Mouse (Mus musculus) midbrain, embryonic 16.5 days (tissue): ENCODE measurements around the gene Scamp5. TPM values are rescaled to one million over a fixed set of nuclear protein-coding genes. Genes with fewer than 3 reads are reported as not detected.

Source experiments
- ATAC-seq: fragments of 200-750 bp; cut with Nextera tagmentation; 2 replicates; pipeline ENCODE4 v1.8.0; 2017; ENCODE audit warnings: moderate TSS enrichment
- H3K27ac ChIP-seq: fragments of 300-500 bp; sonication (generic); 2 replicates; pipeline ENCODE4 v1.5.1; 2014; ENCODE audit warnings: mild to moderate bottlenecking, low read length, mixed read lengths
- H3K27me3 ChIP-seq: fragments of 300-500 bp; sonication (generic); 2 replicates; pipeline ENCODE4 v1.6.1; 2014; ENCODE audit warnings: low read depth, low read length, mixed read lengths; ENCODE audit not compliant: control insufficient read depth, insufficient read depth
- H3K36me3 ChIP-seq: fragments of 300-500 bp; sonication (generic); 2 replicates; pipeline ENCODE4 v1.6.1; 2014; ENCODE audit warnings: mild to moderate bottlenecking, low read length, moderate library complexity, mixed read lengths; ENCODE audit not compliant: control insufficient read depth, insufficient read depth
- H3K4me1 ChIP-seq: fragments of 300-500 bp; sonication (generic); 2 replicates; pipeline ENCODE4 v1.6.1; 2014; ENCODE audit warnings: mild to moderate bottlenecking, low read length, mixed read lengths; ENCODE audit not compliant: control insufficient read depth, insufficient read depth
- H3K4me2 ChIP-seq: fragments of 300-500 bp; sonication (generic); 2 replicates; pipeline ENCODE4 v1.6.1; 2014; ENCODE audit warnings: mild to moderate bottlenecking, low read length, mixed read lengths
- H3K4me3 ChIP-seq: fragments of 300-500 bp; sonication (generic); 2 replicates; pipeline ENCODE4 v1.5.1; 2014; ENCODE audit warnings: low read depth, mild to moderate bottlenecking, low read length, moderate library complexity, mixed read lengths
- H3K9ac ChIP-seq: fragments of 300-500 bp; sonication (generic); 2 replicates; pipeline ENCODE4 v1.6.1; 2014; ENCODE audit warnings: low read depth, low read length, mixed read lengths
- H3K9me3 ChIP-seq: fragments of 300-500 bp; sonication (generic); replicated peaks from 2 replicates; pipeline ENCODE4 v1.6.1; 2014; ENCODE audit warnings: mild to moderate bottlenecking, low read length, mixed read lengths; ENCODE audit not compliant: control insufficient read depth, poor library complexity, severe bottlenecking
- WGBS: fragments of 180-500 bp; shearing (Covaris S2); extraction: QIAGEN DNeasy Blood & Tissue Kit; methylation state at CpG from one replicate; pipeline ENCODE4 v1.1.7; 2014; 5-methylcytosine and 5-hydroxymethylcytosine counted together
- polyA plus RNA-seq: library from polyadenylated mRNA; unstranded; fragments of >200 nt; fragmentation: Nextera tagmentation; extraction: Ambion mirVana; gene quantifications from 2 replicates; pipeline ENCODE4 v1.2.1, GENCODE M21; 2015

Gene Scamp5
- polyA plus RNA-seq, 1 experiment from 2014 or later: 191 TPM

GRCm38 (mm10) chr9:57501861-57502260, 34.0 kb upstream of the Scamp5 start:
- Histone ChIP-seq H3K27me3 (peaks cover 27% of the 10 kb centered on the region), H3K4me3 (peak overlapping the region; percentile 29), H3K4me1 (peaks cover 54% of the 10 kb centered on the region), H3K27ac (peak overlapping the region; percentile 76), H3K36me3 (no peaks in the 10 kb centered on the region), H3K9me3 (no peaks in the 10 kb centered on the region), H3K4me2 (peak overlapping the region; percentile 89), H3K9ac (peak overlapping the region; percentile 55)
- ATAC-seq: no peak
- WGBS: 1% methylated on average over 20 of the region's 20 CpGs

- Histone ChIP-seq H3K9ac (peak overlapping the region; percentile 55), H3K27ac (peak overlapping the region; percentile 76), H3K9me3 (no peaks in the 10 kb centered on the region), H3K4me2 (peak overlapping the region; percentile 89), H3K4me1 (peaks cover 54% of the 10 kb centered on the region), H3K27me3 (peaks cover 27% of the 10 kb centered on the region), H3K4me3 (peak overlapping the region; percentile 29), H3K36me3 (no peaks in the 10 kb centered on the region)
- WGBS: 4% methylated on average over 13 of the region's 13 CpGs
- ATAC-seq: no peak
Measured at GRCm38 (mm10) chr9:57501452-57501851, 33.6 kb upstream of the Scamp5 start.

- Histone ChIP-seq H3K4me3 (no peak overlapping the region), H3K27me3 (peaks cover 11% of the 10 kb centered on the region), H3K4me2 (peak overlapping the region; percentile 14; the same call in 1 of the 2 replicates), H3K9me3 (no peaks in the 10 kb centered on the region), H3K27ac (peak overlapping the region; percentile 74), H3K9ac (0 out of 2 replicates have a peak overlapping the region, but pooled peaks have one; percentile 34), H3K4me1 (peaks cover 35% of the 10 kb centered on the region), H3K36me3 (no peaks in the 10 kb centered on the region)
- no peak for ATAC-seq
- WGBS: 41% methylated on average over 7 of the region's 7 CpGs
Measured at GRCm38 (mm10) chr9:57498536-57498935, 30.7 kb upstream of the Scamp5 start.

- peaks cover 4% of the 10 kb centered on the region for H3K27me3 ChIP-seq
- H3K4me2 ChIP-seq: no peak overlapping the region
- H3K9me3 ChIP-seq: no peaks in the 10 kb centered on the region
- no peak overlapping the region for H3K27ac ChIP-seq
- no peak overlapping the region for H3K9ac ChIP-seq
- no peak overlapping the region for H3K4me3 ChIP-seq
- H3K4me1 ChIP-seq: peaks cover 24% of the 10 kb centered on the region
- no peaks in the 10 kb centered on the region for H3K36me3 ChIP-seq
- WGBS: 78% methylated on average over 5 of the region's 5 CpGs
- ATAC-seq: no peak
Measured at GRCm38 (mm10) chr9:57497236-57497635, 29.4 kb upstream of the Scamp5 start.

DNA sequence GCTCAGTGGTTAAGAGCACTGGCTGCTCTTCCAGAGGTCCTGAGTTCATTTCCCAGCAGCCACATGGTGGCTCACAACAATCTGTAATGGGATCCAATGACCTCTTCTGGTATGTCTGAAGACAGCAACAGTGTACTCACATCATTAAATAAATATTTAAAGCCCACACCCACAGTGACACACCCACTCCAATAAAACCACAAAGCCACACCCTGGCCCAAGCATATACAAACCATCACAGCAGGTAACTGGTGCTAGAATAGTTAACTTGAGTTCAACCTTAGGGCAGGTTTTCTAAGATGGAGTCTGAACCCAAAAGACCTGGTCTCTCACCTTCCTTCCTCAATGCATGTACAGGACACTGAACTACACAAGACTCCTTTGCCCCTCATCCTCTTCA, 27.1 kb upstream of the Scamp5 start:
- Histone ChIP-seq H3K9me3 (no peaks in the 10 kb centered on the region), H3K9ac (no peak overlapping the region), H3K27ac (no peak overlapping the region), H3K27me3 (no peaks in the 10 kb centered on the region), H3K4me3 (no peak overlapping the region), H3K36me3 (no peaks in the 10 kb centered on the region), H3K4me2 (no peak overlapping the region), H3K4me1 (peaks cover 9% of the 10 kb centered on the region)
- no peak for ATAC-seq

- Histone ChIP-seq H3K9me3 (no peaks in the 10 kb centered on the region), H3K27me3 (no peaks in the 10 kb centered on the region), H3K4me2 (no peak overlapping the region), H3K36me3 (no peaks in the 10 kb centered on the region), H3K9ac (no peak overlapping the region), H3K4me3 (no peak overlapping the region), H3K4me1 (peaks cover 4% of the 10 kb centered on the region; the same call in 1 of the 2 replicates), H3K27ac (no peak overlapping the region)
- 90% methylated on average over 2 of the region's 2 CpGs for WGBS
- no peak for ATAC-seq
Measured at GRCm38 (mm10) chr9:57493532-57493931, 25.7 kb upstream of the Scamp5 start.

GRCm38 (mm10) chr9:57487807-57488206, 19.9 kb upstream of the Scamp5 start:
- H3K9me3 ChIP-seq: no peaks in the 10 kb centered on the region
- no peak overlapping the region for H3K4me3 ChIP-seq
- no peaks in the 10 kb centered on the region for H3K27me3 ChIP-seq
- no peaks in the 10 kb centered on the region for H3K4me1 ChIP-seq
- no peak overlapping the region for H3K9ac ChIP-seq
- H3K4me2 ChIP-seq: no peak overlapping the region
- ATAC-seq: no peak
- H3K27ac ChIP-seq: no peak overlapping the region
- 83% methylated on average over 7 of the region's 7 CpGs for whole genome bisulfite sequencing
- no peaks in the 10 kb centered on the region for H3K36me3 ChIP-seq

DNA sequence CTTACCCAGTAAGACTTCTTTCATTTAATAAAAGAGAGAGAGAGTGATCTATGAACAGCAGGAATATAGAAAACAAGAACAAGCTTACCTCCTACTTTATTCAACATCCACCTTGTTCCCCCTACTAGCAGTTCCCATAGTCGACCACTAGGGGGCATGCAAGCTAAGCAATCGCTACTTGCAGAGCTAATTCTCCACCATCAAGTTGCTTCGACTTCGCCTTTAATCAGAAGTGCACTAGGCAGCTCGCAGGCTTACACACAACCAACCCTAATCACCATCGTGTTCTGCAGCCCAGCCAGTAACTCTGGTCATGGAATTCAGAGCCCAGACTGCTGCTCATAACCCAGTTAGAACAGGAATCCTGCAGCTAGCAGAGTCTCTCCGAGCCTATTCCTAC, 17.9 kb upstream of the Scamp5 start:
- ATAC-seq: peak; percentile 72
- Histone ChIP-seq H3K9ac (no peak overlapping the region), H3K4me1 (no peaks in the 10 kb centered on the region), H3K27ac (no peak overlapping the region), H3K4me2 (no peak overlapping the region; the same call in 1 of the 2 replicates), H3K27me3 (no peaks in the 10 kb centered on the region), H3K4me3 (no peak overlapping the region), H3K36me3 (no peaks in the 10 kb centered on the region), H3K9me3 (no peaks in the 10 kb centered on the region)
- 12% methylated on average over 7 of the region's 7 CpGs for WGBS

GRCm38 (mm10) chr9:57468914-57469313, 1.1 kb upstream of the Scamp5 start:
- 62% methylated on average over 4 of the region's 4 CpGs for WGBS
- Histone ChIP-seq H3K36me3 (no peaks in the 10 kb centered on the region), H3K9me3 (no peaks in the 10 kb centered on the region), H3K4me1 (peaks cover 25% of the 10 kb centered on the region), H3K9ac (no peak overlapping the region), H3K27ac (no peak overlapping the region), H3K27me3 (no peaks in the 10 kb centered on the region), H3K4me3 (no peak overlapping the region), H3K4me2 (no peak overlapping the region; the same call in 1 of the 2 replicates)
- ATAC-seq: no peak
